Mouse (Mus musculus) lung, adult 2 months (tissue): Measurements from ENCODE around the gene Trpv2. TPM values are rescaled to one million over a fixed set of nuclear protein-coding genes. Genes with fewer than 3 reads are reported as not detected.

Source experiments
- DNase-seq: peaks from one replicate; pipeline ENCODE4 v3.0.0; 2022
- H3K4me1 ChIP-seq: fragments of 200-500 bp; 2 replicates; pipeline ENCODE4 v1.6.1; 2011; ENCODE audit warnings: low read length; ENCODE audit not compliant: control insufficient read depth, insufficient read depth
- H3K4me3 ChIP-seq: fragments of 200-500 bp; replicated peaks from 2 replicates; pipeline ENCODE3; 2011; ENCODE audit warnings: low read depth, mild to moderate bottlenecking, control low read depth, low read length; ENCODE audit errors: extremely low read depth
- CTCF ChIP-seq: fragments of 200-500 bp; IDR thresholded peaks from 2 replicates; pipeline ENCODE4 v1.5.1; 2011; ENCODE audit warnings: mild to moderate bottlenecking, low read length, control low read depth; ENCODE audit not compliant: insufficient read depth
- POLR2A ChIP-seq: fragments of 200-500 bp; IDR thresholded peaks from 2 replicates; pipeline ENCODE4 v1.6.1; 2011; ENCODE audit warnings: low read depth, mild to moderate bottlenecking, control low read depth, low read length, borderline replicate concordance; ENCODE audit errors: extremely low read depth
- WGBS: fragments of 180-500 bp; shearing (Covaris S2); methylation state at CpG from one replicate; pipeline ENCODE4 v1.1.7; 2018; 5-methylcytosine and 5-hydroxymethylcytosine counted together
- polyA plus RNA-seq: library from polyadenylated mRNA; depleted of rRNA; stranded (reverse); fragments of >200 nt; gene quantifications from 2 replicates; pipeline ENCODE4 v1.2.3, GENCODE M21; 2012

Gene Trpv2
- polyA plus RNA-seq, 1 experiment: 21.8 TPM

DNA sequence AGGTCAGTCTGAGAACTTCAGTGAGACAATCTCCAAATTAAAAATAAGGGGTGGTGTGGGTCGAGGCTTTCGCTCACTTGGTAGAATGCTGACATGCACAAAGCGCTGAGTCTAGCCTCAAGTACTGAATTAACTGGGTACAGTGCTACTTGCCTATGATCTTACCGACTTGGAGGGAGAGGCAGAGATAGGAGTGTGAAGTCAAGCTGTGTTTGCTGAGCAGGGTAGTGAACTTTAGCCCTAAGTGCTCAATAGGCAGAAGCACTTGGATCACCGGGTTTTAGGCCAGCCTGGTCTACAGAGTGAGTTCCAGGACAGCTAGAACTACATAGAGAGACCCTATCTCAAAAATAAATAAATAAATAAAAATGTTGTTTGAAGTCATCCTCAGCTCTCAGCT lies 17.1 kb upstream of the Trpv2 start:
- Histone ChIP-seq H3K4me3 (no peak overlapping the region), H3K4me1 (peaks cover 17% of the 10 kb centered on the region)
- WGBS: 58% methylated on average over 5 of the region's 5 CpGs
- no peak for TF ChIP-seq CTCF
- no peak for DNase-seq

DNA sequence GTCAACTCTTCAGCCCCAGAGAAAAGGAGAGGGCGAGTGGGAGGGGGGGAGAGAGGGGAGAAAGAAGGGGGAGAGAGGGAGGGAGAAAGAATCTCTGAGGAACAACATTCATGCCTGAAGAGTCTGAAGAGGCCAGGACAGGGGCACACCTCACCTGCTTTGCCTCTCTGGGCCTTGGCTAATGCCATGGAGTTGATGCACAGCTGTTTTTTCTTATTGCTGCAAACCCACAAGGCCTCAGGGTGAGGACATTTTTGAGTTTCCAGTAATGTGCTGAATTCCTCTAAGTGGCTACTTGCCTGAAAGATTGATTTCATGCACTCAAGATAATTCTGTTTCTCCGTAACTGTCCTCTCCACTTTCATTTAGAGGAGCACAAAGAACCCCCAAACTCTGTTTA lies 16.1 kb upstream of the Trpv2 start:
- Histone ChIP-seq H3K4me3 (no peak overlapping the region), H3K4me1 (peaks cover 17% of the 10 kb centered on the region)
- no peak for TF ChIP-seq CTCF
- TF ChIP-seq POLR2A: no peak
- WGBS: 63% methylated on average over 2 of the region's 2 CpGs
- no peak for DNase-seq

DNA sequence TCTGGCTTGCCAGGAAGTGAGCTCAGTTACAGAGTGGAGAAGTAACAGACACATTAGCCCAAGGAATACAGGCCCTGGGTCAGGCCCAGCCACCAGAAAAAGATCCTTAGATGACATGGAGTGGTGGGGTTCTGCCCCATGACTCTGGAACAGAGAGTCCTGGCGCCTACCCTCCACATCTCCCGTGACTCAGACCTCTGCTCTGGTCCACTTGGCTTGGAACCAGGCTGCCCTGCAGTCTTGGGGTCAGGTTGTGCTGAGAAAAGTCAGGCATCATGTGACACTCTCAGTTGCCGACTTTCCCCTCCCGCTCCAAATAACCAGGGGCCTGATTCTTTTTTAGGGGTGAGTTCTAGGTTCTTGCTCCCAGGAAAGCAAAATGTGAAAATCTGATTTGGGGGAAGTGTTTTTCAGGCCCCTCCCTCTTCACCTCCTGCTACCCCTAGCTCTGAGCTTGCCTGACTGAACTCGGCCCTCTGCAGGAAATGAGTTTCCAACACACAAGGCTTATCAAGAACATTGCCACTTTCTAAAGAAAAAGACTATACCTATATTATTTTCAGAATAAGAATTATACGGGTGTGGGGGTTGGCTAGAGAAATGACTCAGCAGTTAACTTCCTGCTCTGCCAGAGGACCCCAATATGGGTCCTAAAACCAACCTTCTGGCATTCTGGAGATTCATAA lies 15.2 kb upstream of the Trpv2 start:
- 37% methylated on average over 6 of the region's 6 CpGs for WGBS
- H3K4me3 ChIP-seq: no peak overlapping the region
- peaks cover 17% of the 10 kb centered on the region for H3K4me1 ChIP-seq
- DNase-seq: no peak
- no peak for TF ChIP-seq POLR2A
- no peak for TF ChIP-seq CTCF

DNA sequence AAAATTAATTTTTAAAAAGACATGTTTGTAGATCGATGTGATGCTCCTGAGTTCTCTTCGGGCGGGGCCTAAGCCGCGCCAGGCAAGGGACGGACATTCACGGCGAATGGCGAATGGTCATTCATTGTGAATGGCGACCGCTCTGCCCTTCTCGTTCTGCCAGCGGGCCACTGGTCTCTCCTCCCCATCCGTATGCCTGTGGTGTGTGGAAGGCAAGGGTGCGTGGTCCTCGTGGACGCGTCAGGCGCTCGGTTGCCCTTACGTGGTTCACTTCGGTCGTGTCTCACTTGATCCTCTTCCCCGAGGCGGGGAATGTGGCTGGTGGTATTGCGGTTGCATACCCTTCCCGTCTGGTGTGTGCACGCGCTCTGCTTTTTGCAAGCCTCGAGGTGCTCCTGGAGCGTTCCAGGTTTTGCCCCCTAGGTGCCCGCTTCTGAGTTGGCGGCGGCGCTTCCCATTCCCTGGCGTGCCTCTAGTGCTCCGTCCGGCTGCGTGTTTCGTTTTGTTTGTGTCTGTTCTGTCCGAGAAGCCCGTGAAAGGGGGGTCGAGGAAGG lies 13.7 kb upstream of the Trpv2 start:
- peaks cover 5% of the 10 kb centered on the region for H3K4me1 ChIP-seq
- H3K4me3 ChIP-seq: peak overlapping the region; percentile 82
- TF ChIP-seq CTCF (no peak), POLR2A (no peak)
- 28% methylated on average over 43 of the region's 43 CpGs for WGBS
- DNase-seq: peak; percentile 29

DNA sequence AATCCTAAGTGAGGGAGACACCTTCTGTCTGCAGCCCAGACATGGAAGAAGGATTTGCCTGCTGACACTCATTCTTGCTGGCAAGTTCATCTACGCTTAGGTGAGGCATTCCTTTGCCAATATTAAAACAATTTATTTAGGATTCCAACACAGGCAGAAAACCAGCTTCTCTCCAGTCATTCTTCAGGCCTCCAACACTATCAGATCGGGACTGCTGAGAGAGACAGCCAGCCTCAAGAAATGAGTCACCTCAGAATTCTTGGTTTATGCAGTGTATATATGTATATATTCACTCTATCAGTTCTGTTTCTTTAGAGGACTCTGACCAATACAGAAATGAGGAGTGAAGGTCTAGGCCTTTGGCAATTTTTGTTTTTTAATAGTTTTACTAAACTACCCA lies 10.7 kb upstream of the Trpv2 start:
- TF ChIP-seq CTCF (no peak), POLR2A (no peak)
- peaks cover 5% of the 10 kb centered on the region for H3K4me1 ChIP-seq
- 87% methylated on average over 2 of the region's 2 CpGs for WGBS
- no peak for DNase-seq
- H3K4me3 ChIP-seq: no peak overlapping the region

DNA sequence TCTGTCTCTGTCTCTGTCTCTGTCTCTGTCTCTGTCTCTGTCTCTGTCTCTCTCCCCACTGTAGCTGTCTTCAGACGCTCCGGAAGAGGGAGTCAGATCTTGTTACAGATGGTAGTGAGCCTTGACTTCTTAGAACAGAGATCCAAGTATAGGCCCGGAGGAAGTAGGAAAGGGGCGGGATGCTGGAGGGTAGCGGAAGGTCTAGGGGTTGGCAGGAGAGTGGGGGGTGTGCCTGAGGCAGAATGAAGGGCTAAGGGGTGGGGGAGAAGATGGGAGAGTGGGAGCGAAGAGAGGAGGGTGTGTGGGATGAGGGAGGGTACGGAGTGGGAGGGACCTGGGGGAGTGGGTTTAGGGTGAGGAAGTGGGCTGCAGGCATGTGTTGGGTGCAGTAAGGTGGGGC lies 8.5 kb upstream of the Trpv2 start:
- TF ChIP-seq POLR2A (no peak), CTCF (no peak)
- no peak for DNase-seq
- WGBS: 51% methylated on average over 7 of the region's 7 CpGs
- H3K4me1 ChIP-seq: no peaks in the 10 kb centered on the region
- no peak overlapping the region for H3K4me3 ChIP-seq

DNA sequence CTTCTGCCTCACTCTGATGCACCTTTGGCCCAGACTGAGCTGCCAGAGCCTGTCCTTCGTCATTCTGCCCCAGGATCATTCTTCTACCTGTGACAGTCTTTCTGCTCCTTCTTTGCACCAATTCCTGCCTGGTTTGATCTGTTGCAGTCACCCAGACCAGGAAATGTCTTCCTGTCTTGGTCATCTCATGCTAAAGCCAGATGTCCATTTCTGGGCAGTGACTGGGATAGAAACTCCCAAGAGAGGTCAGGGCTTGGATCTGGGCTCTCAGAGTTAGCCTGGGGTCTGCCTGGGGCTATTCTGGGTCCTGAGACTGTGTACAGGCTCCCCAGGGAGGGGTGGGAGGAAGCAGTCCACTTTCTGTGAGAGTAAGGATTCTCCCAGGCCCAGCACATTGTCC lies 8.1 kb upstream of the Trpv2 start:
- 82% methylated on average over 1 of the region's 1 CpGs for WGBS
- DNase-seq: no peak
- Histone ChIP-seq H3K4me1 (no peaks in the 10 kb centered on the region), H3K4me3 (no peak overlapping the region)
- TF ChIP-seq POLR2A (no peak), CTCF (no peak)

DNA sequence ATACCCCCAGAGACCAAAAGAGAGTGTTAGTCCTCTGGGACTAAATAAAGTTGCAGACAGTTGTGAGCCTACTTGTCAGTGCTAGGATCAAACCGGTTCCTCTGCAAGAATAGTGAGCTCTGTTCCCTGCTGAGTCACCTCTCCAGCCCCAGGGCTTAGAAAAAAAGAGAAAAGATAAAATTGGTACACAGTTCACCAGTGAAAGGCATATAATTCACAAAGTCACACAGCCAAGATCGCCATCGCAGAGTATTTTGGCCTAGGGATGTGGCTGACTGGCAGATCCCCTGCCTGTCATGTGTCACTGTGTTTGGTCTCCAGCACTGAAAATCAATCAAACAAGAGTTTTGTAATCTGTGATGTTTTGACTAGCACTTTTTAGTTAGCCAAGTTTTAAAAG lies 6.0 kb upstream of the Trpv2 start:
- 72% methylated on average over 3 of the region's 3 CpGs for WGBS
- Histone ChIP-seq H3K4me3 (no peak overlapping the region), H3K4me1 (no peaks in the 10 kb centered on the region)
- TF ChIP-seq POLR2A (no peak), CTCF (no peak)
- DNase-seq: no peak

DNA sequence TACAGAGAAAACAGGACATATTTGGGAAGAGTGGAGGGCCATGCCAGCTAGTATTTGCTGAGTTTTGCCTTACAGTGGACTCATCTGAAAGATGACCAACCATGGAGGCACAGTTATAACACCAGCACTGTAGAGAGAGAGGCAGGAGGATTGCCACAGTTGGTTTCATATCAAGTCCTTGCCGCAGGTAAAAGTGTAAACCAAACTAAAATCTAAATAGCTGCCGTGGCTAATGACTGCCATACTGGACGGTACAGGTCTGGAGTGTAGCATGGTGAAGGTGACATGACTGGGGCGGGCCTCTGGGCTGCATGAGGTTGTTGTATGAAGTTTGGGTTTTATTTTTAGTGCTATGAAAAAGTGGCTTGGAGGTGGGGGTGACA lies 408 bp downstream of the Trpv2 start:
- 66% methylated on average over 4 of the region's 4 CpGs for WGBS
- peaks cover 8% of the 10 kb centered on the region for H3K4me1 ChIP-seq
- TF ChIP-seq POLR2A: no peak
- no peak for TF ChIP-seq CTCF
- no peak overlapping the region for H3K4me3 ChIP-seq
- DNase-seq: no peak

DNA sequence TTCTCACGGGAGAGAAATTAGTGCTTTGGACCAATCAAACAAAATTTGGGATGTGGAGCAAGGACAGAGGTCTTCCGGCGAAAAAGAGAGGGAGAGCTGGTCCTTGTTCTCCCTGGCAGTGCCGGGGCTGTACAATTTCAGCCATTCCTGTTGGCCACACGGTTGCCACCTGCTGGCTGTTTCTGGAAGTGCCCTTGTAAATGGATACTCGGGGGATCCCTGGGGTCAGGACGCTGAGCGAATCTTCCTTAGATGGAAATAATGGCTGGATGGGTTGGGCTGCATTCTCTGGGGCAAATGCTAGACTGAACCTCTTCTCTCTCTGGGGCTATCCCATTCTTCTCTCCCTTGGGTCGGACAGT lies 992 bp downstream of the Trpv2 start:
- H3K4me3 ChIP-seq: peak overlapping the region; percentile 87
- TF ChIP-seq POLR2A (0 out of 2 replicates have a peak, but pooled peaks have one; percentile 21), CTCF (peak; percentile 91)
- 2% methylated on average over 9 of the region's 9 CpGs for WGBS
- H3K4me1 ChIP-seq: peaks cover 8% of the 10 kb centered on the region
- DNase-seq: peak; percentile 86
